Mouse (Mus musculus): ENCODE measurements around the gene Xk. TPM values are rescaled to one million over a fixed set of nuclear protein-coding genes. Genes with fewer than 3 reads are reported as not detected.

The Xk gene
- 16.9 and 18.2 TPM in 2 replicates for polyA plus RNA-seq (2012; rRNA removed)
- 21.6 and 23.5 TPM in 2 replicates for polyA plus RNA-seq (2014; fragmentation: Nextera tagmentation; extraction: Ambion mirVana)

DNA sequence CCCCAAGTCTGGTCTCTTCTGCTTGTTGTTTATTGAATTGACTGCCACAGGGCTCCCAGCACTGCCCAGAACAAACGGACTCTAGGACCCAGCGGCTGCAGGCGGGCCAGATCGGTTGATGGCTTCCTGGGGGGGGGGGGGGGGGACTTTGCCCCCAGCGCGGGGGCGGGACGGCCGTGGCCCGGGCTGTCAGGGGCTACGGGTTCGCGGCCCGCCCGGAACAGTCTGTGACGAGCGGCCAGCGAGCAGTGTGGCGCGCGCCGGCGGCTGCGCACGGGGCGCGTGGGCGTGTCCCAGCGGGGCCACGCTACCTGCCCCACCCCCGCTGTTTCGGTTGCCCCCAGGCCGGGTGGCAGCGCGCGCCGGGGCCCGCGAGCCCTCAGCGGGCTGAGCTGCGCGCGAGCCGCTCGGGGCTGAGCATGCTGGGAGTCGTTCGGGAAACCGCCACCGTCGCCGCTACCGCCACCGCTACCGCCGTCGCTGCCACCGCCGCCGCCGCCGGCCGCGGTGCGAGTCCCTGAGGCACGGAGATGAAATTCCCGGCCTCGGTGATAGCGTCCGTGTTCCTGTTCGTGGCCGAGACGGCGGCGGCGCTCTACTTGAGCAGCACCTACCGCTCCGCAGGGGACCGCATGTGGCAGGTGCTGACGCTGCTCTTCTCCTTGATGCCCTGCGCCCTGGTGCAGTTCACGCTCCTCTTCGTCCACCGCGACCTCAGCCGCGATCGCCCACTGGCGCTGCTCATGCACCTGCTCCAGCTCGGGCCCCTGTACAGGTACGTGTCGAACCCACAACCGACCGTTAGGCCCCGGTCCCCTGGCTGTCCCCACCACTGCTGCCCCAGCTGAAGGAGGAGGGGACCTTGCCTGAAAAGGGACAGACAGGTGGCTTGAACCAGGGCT, at the start of gene Xk:
Gene Xk, plus strand, starts transcription at position 297 of the 902 bp plus-strand sequence.
- Histone ChIP-seq H3K27me3 (ENCODE audit: control insufficient read depth, insufficient read depth, low read length) (no peaks in the 10 kb centered on the region), H3K9me3 (ENCODE audit: control insufficient read depth, low read length) (no peaks in the 10 kb centered on the region), H3K4me1 (replicated peaks; ENCODE audit: control insufficient read depth in 2 of 2, insufficient read depth in 2 of 2, low read length in 1 of 2) (peaks cover 0 to 5% of the 10 kb centered on the region in 2 experiments; a peak in 2 of 4 replicates), H3K9ac (replicated peaks) (peak within 1 kb of the TSS; percentile 81), H3K4me2 (ENCODE audit: low read depth) (peak within 1 kb of the TSS; percentile 68), H3K27ac (peak within 1 kb of the TSS; percentile 81), H3K4me3 (ENCODE audit: insufficient read depth in 1 of 2, low read depth in 2 of 2, low read length in 2 of 2) (peak within 1 kb of the TSS; percentile 76 to 90), H3K36me3 (replicated peaks; ENCODE audit: control insufficient read depth, insufficient read depth, low read depth) (no peaks in the 10 kb centered on the region)
- 7% methylated on average over 85 of the region's 94 CpGs for WGBS (ENCODE audit: insufficient replicate concordance)
- DNase-seq (ENCODE audit: low read depth in 3 of 3, low spot score in 3 of 3) (peak in 2 of 3 experiments; percentile 60 to 61), ATAC-seq (ENCODE audit: insufficient read depth) (peak; percentile 91)
- TF ChIP-seq EP300 (IDR thresholded peaks at IDR 0.05; ENCODE audit: low read depth) (no peak), CTCF (IDR thresholded peaks at IDR 0.05; ENCODE audit: low read depth) (peak; percentile 12; the same call in 1 of the 2 replicates)

DNA sequence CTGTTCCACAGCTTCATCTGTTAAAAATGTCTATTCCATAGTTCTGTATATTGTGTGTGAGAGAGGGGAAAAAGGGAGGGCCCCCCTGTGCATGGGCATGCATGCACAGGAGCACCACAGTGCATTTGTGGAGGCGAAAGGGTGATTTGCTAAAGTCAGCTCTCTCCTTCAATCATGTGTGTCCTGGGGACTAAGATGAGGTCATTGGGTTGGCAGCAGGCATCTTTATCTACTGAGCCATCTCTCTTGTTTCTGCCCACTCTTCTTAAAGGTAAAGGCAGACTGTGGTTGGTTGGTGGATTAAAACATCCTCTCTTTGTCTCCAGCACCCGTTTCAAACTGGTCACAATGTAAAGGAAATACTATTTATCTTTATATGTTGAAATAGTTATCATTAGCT, 45.5 kb upstream of the Xk start:
- DNase-seq (ENCODE audit: low read depth in 3 of 3, low spot score in 3 of 3) (no peak), ATAC-seq (ENCODE audit: insufficient read depth) (no peak)
- Histone ChIP-seq H3K4me1 (replicated peaks; ENCODE audit: control insufficient read depth in 2 of 2, insufficient read depth in 2 of 2, low read length in 1 of 2) (0 out of 4 replicates have a peak, but pooled peaks cover 0 to 4% of the 10 kb centered on the region in 2 experiments), H3K9ac (replicated peaks) (no peak overlapping the region), H3K9me3 (ENCODE audit: control insufficient read depth, low read length) (no peaks in the 10 kb centered on the region), H3K4me2 (ENCODE audit: low read depth) (no peak overlapping the region), H3K4me3 (ENCODE audit: insufficient read depth in 1 of 2, low read depth in 2 of 2, low read length in 2 of 2) (no peak overlapping the region), H3K36me3 (replicated peaks; ENCODE audit: control insufficient read depth, insufficient read depth, low read depth) (no peaks in the 10 kb centered on the region), H3K27me3 (ENCODE audit: control insufficient read depth, insufficient read depth, low read length) (no peaks in the 10 kb centered on the region), H3K27ac (no peak overlapping the region)
- no peak for TF ChIP-seq CTCF (IDR thresholded peaks at IDR 0.05; ENCODE audit: low read depth)
- WGBS (ENCODE audit: insufficient replicate concordance) = 63% methylated on average over 2 of the region's 2 CpGs

DNA sequence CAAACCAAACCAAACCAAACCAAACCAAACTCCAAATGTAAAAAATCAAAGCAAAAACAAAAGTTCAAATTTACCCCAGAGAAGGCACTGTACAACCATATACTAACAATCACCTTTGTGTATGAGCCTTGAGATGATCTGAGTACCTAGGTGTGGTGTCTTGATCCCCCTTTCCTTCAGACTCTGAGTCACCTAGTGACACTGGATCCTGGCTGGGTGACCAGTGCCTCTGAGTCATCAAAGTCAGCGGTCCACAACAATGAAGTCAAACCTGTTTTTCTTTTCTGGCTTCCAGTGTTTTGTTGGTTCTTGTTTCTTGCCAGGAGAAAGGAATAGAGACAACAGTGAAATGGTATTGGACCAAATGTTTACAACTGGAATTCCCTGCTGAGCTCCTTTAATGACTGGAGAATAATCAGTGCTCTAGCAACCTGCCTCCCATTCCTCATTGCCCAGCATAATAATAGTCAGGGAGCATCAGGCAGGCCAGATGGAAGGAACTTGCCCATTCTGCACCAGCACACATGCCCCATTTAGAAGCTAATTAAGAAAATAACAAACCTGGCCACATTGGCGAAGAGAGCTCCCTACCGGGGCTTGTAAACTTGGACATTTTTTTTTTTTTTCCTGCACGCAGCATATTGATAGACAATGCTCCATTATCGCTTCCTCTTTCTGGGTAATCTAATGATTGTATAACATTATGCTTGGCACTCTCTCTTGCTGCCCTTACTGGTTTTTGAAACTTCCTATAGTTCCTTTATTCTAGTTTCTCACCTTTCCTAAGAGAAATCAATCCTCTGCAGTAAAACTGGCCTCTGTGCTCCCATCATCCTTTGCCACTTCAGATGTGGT, 31.6 kb upstream of the Xk start:
- no peak for TF ChIP-seq EP300 (IDR thresholded peaks at IDR 0.05; ENCODE audit: low read depth)
- TF ChIP-seq CTCF (IDR thresholded peaks at IDR 0.05; ENCODE audit: low read depth) = no peak
- 69% methylated on average over 5 of the region's 5 CpGs for WGBS (ENCODE audit: insufficient replicate concordance)

DNA sequence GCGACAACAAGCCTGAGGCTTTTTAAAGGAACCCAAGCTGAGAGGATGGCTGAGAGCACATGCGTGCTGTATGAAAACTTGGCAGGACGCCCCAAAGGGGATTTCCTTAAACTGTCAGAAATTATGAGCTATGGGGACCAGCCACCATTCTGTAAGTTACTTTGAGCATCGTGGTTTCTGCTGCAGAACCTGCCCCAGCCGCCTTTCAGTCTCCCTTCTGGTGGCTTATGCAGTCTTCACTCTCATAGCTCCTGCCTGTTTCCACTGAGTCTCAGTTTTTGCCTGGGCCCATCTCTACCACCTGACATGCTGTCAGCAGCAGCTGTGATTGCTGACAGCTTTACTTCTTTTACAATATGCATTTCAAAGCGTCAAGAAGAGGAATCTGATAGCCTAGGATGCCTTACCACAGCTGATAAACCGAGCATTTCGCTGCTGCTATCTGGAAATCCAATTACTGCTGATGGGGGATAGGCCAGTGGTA, 29.1 kb upstream of the Xk start:
- Histone ChIP-seq H3K27me3 (ENCODE audit: control insufficient read depth, insufficient read depth, low read length) (no peaks in the 10 kb centered on the region), H3K9me3 (ENCODE audit: control insufficient read depth, low read length) (no peaks in the 10 kb centered on the region), H3K27ac (peak overlapping the region; percentile 65), H3K4me1 (replicated peaks; ENCODE audit: control insufficient read depth in 2 of 2, insufficient read depth in 2 of 2, low read length in 1 of 2) (peaks cover 19 to 39% of the 10 kb centered on the region in 2 experiments), H3K4me2 (ENCODE audit: low read depth) (peak overlapping the region; percentile 42), H3K9ac (replicated peaks) (peak overlapping the region; percentile 27; the same call in 1 of the 2 replicates), H3K4me3 (ENCODE audit: insufficient read depth in 1 of 2, low read depth in 2 of 2, low read length in 2 of 2) (no peak overlapping the region), H3K36me3 (replicated peaks; ENCODE audit: control insufficient read depth, insufficient read depth, low read depth) (no peaks in the 10 kb centered on the region)
- TF ChIP-seq EP300 (IDR thresholded peaks at IDR 0.05; ENCODE audit: low read depth) (no peak), CTCF (IDR thresholded peaks at IDR 0.05; ENCODE audit: low read depth) (no peak)
- 39% methylated on average over 8 of the region's 8 CpGs for WGBS (ENCODE audit: insufficient replicate concordance)
- DNase-seq (ENCODE audit: low read depth in 3 of 3, low spot score in 3 of 3) (no peak), ATAC-seq (ENCODE audit: insufficient read depth) (no peak)

More for the DNA sequence above, 31.6 kb upstream of the Xk start:
- Histone ChIP-seq H3K4me3 (ENCODE audit: insufficient read depth in 1 of 2, low read depth in 2 of 2, low read length in 2 of 2) (no peak overlapping the region), H3K9ac (replicated peaks) (no peak overlapping the region), H3K27ac (no peak overlapping the region), H3K4me1 (replicated peaks; ENCODE audit: control insufficient read depth in 2 of 2, insufficient read depth in 2 of 2, low read length in 1 of 2) (peaks cover 19 to 28% of the 10 kb centered on the region in 2 experiments), H3K4me2 (ENCODE audit: low read depth) (no peak overlapping the region), H3K27me3 (ENCODE audit: control insufficient read depth, insufficient read depth, low read length) (no peaks in the 10 kb centered on the region), H3K36me3 (replicated peaks; ENCODE audit: control insufficient read depth, insufficient read depth, low read depth) (no peaks in the 10 kb centered on the region), H3K9me3 (ENCODE audit: control insufficient read depth, low read length) (no peaks in the 10 kb centered on the region)
- DNase-seq (ENCODE audit: low read depth in 3 of 3, low spot score in 3 of 3) (no peak), ATAC-seq (ENCODE audit: insufficient read depth) (no peak)

All from liver, embryonic 14.5 days (tissue).